Mouse (Mus musculus) heart, postnatal 25 days (tissue): ENCODE results near the gene Anp32a. TPM values are rescaled to one million over a fixed set of nuclear protein-coding genes. Genes with fewer than 3 reads are reported as not detected.

ENCODE experiments used
- DNase-seq: peaks from one replicate; pipeline ENCODE4 v3.0.0; 2022; ENCODE audit warnings: low spot score
- intact Hi-C: fragments of 180-260 bp; cut with DNase I; formaldehyde crosslinking; loops from one replicate; pipeline ENCODE4 v1.15.1; 2025
- total RNA-seq, 2 experiments: library from RNA; stranded (reverse); gene quantifications; 2 replicates each; pipeline ENCODE4 v1.2.3; 2021

The Anp32a gene
- total RNA-seq, 2 experiments from 2014 or later = 186 to 202 TPM

DNA sequence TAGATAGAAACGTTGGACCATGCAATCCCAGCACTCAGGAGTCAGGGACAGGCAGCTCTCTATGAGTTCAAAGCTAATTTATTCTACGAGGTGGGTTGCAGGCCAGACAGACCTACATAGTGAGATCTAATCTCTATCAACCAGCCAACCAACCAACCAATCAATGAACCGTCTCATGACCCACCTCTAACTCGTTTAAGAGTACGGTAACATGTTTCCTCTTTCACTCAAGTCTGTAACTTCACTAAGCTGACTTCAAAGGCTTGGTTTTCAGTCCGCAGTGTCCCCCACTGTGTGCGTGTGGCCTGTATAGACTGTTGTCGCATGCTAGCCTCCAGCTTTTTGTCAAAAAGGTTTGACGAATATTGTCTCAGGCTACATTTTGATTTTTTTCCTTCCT is 48.6 kb downstream of the Anp32a start:
- intact Hi-C loops = no loop called here
- DNase-seq = no peak

DNA sequence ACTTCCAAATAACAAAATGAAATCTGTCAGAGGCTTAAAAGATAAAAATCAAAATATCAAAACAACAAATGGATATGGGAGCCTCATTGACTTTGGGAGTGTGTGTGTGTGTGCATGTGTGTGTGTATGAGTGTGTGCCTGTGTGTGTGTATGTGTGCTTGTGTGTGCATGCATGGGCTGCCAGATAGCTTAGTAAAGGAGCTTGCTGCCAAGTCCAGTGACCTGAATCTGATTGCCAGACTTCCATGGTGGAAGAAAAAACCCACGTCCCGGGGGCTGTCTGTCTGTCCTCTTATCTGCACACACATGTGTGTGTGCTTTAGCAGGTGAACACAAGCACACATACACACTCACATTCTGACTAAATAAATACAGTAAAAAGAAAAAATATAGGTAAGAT is 52.4 kb downstream of the Anp32a start:
- intact Hi-C loops = no loop called here
- no peak for DNase-seq

DNA sequence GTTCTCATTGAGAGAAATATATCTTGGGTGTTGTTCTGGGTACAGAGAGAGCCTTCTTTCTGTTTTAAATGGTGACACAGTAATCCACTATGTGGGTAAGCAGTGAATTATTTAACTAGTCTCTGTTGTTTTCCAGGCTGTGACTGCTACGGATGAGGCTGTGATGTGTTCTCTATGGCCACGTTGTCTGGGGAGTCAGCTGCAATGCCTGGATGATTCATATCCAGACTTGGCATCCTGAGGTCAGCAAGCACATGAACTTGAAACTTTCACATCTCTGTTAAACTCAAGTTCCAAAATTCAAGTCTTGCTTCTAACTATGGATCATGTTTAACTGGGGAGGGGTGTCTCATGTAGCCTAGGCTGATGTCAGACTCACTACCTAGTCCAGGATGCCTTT is 53.1 kb downstream of the Anp32a start:
- intact Hi-C loops = no loop called here
- no peak for DNase-seq

DNA sequence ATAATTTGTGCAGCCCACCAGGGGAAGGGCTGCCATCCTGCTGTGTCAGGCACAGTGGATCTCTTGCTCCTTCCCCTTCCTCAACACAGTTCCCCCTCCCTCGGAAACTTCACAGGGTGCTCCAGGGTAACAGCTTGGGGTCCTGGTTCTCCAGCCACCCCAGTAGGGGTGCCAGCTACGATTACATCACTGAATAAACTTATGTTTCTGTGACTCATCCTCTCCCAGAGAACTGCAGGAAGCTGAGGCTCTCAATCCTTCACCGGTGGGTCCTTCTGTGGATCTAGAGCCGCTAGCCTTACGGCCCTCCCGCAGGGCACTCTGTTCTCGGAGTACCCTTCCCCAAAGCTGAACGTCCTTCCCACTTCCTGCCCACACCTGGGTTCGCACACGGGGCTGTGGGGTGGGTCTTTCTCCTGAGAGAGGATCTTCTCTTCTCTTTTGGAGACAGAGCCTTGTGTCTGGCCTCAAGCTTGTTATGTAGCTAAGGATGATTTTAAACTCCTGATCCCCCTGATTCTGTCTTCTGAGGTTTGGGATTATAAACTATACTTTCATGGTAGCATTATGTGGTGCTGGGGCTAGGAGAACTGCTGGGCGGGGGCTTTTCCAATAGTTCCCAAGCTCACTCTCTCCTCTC is 59.6 kb downstream of the Anp32a start:
- no peak for DNase-seq
- intact Hi-C loops = no loop called here

- no peak for DNase-seq
- intact Hi-C loops = no loop called here
Observed at GRCm38 (mm10) chr9:62401589-62401988, 60.5 kb downstream of the Anp32a start.

DNA sequence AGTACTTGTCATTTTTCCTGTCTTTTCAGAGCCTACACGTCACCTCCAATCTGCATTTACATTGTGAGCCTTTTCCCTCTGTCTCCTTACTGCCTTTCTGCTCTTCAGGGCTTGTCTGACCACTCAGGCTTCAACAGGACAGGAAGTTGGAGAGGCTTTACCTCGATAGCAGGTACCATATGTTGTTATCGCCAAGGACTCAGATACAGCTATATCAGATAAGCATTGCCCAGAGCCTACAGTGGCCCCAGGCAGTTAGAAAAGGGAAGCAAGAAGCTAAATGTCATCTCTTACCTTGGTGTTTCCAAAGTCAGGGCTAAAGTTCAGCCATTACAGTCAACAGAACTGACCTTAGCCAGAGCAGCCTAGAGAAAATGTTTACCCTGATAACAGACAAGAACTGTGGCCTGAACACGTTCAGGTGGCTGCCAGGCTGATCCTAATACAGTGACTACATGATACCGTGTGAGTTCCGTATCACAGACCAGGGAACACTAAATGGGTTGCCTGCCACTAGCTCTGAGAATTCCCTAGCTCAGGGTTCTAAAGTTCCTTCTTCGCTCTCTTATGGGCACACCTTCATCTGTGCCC is 65.4 kb downstream of the Anp32a start:
- intact Hi-C loops = no loop called here
- no peak for DNase-seq

GRCm38 (mm10) chr9:62407357-62408146 is 66.5 kb downstream of the Anp32a start:
- intact Hi-C loops = no loop called here
- no peak for DNase-seq

DNA sequence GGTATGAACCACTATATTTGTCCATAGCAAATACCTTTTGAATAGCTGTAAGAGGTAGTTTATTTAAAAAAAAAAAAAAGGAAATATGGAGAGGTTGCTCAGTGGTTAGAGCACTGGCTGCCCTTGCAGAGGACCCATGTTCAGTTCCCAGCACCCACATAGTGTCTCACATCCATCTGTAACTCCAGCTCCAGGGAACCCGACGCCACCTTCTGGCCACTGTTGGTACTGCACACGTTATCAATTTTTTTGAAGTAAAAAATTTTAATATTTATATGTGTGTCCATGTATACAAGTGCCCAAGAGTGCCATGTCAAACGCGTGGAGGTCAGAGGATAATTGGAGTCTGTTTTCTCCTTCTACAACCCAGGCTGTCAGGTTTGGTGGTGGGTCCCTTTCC is 77.6 kb downstream of the Anp32a start:
- DNase-seq = no peak
- intact Hi-C loops = loop anchor here (5.0 kb wide), 1 partner anchor 34 kb away; no protein-coding TSS in a partner anchor

DNA sequence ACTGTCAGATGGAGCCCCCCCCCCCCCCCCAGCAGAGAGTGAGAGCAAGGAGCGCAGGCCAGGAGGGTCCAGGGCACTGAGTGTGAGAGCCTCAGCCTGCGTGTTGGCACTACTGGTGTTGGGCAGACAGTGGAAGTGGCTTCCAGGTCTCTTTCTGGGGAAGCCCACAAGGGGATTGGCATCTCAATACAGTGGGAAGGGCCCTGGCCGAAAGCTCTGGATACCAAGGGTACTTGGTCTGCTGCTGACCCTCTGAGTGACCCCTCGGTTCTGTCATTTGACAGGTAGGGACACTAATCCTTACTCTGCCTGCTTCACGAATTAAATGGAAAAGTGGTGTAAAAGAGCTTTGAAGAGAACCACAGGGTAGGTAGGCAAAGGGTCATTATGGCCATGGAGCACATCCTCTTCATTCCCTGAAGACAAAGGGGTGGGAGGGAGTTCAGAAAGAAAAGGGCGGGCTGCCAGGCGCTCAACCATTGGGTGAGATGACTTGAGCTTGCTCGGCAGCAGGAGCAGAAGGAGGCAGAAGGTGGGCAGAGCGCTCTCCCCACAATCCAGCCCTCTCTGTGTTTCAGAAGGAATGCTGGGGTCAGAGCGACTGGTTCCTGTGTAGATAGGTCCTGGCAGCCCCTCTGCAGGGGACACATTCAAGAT is 79.3 kb downstream of the Anp32a start:
- intact Hi-C loops = loop anchor here (2.0 kb wide), 1 partner anchor 132 kb away; no protein-coding TSS in a partner anchor
- DNase-seq = peak; percentile 53

- intact Hi-C loops = loop anchor here (2.0 kb wide), 1 partner anchor 132 kb away; no protein-coding TSS in a partner anchor
Observed at GRCm38 (mm10) chr9:62421027-62421426, 79.9 kb downstream of the Anp32a start.

GRCm38 (mm10) chr9:62421911-62422310 is 80.8 kb downstream of the Anp32a start:
- DNase-seq = no peak
- intact Hi-C loops = loop anchor here (2.0 kb wide), 1 partner anchor 131 kb away; no protein-coding TSS in a partner anchor

More at GRCm38 (mm10) chr9:62421027-62421426, 79.9 kb downstream of the Anp32a start:
- DNase-seq = peak; percentile 90

DNA sequence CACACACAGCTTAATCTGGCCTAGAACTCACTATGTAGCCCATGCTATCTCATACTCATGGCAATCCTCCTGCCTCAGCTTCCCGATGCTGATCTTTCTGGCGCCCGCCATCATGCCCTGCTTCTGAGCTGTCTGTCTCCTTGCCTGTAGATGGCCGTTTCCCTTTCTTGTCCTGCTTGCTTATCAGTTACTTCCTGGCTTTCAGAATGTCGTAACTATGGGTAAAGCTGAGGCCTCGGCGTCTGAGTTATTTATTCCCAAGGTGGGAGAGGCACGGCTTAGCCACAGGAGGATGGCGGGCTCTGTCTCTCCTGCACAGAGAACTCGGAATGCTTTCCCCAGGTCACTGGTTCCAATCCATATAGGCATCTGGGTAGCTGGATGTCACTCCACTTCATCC is 81.8 kb downstream of the Anp32a start:
- DNase-seq = no peak
- intact Hi-C loops = no loop called here

GRCm38 (mm10) chr9:62423871-62424270 is 82.8 kb downstream of the Anp32a start:
- DNase-seq = no peak
- intact Hi-C loops = no loop called here

DNA sequence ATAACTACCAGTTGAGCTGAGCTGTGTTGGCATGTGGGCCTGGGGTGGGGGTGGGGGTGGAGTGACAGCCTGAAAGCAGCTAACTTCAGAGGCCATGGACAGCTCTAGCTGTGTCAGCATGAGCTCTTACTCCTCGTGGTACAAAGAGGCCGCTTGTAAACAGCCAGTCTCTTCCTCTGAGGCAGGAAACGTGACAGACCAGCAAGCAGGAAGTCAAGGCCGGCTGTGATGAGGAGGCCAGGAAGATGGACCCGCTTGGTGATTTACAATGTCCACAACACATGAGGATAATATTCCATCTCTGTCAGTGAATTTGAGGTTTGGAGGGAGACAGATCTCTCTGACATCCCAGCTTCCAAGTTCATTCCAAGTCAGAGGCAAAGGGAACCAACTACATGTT is 84.2 kb downstream of the Anp32a start:
- no peak for DNase-seq
- intact Hi-C loops = loop anchor here (5.0 kb wide), 1 partner anchor 37 kb away; no protein-coding TSS in a partner anchor

DNA sequence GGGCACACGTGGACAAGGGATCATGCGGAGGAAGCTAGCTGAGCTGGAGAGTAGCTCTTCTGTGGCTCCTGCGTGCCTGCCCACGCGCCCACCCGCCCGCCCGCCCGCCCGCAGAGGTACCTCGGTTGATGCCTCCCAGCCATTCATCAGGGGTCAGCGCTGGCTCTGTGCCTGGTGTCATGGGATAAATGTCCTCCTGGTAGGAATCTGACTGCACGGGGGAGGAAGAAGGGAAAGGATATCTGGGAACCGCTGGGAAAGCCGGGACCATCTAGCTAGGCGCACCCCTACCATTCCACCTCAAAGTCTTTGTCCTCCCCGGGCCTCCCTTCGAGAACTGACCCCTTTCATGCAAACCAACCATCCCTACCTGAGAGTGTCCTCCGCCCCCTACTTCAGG is 84.9 kb downstream of the Anp32a start:
- intact Hi-C loops = loop anchor here (5.0 kb wide), 1 partner anchor 36 kb away; no protein-coding TSS in a partner anchor
- no peak for DNase-seq

DNA sequence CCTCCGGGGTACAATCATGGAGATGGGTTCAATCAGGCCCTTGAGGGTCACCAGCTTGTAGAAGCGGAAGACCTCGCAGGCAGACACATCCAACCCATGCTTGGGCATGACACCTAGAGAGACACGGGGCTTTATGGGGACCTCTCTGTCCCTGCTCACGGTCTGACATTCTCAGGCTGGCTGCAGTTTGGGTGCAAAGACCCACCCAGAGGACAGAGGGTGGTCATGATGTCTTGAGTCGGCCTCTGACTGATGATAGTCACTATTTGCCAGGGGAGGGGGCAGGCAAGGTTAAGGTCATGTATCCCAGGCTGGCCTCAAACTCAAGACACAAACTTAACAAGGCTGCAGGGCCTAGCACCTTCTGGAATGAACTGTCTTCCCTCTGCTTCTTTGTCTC is 85.4 kb downstream of the Anp32a start:
- intact Hi-C loops = loop anchor here (5.0 kb wide), 1 partner anchor 36 kb away; no protein-coding TSS in a partner anchor
- DNase-seq = no peak

GRCm38 (mm10) chr9:62427010-62427409 is 85.9 kb downstream of the Anp32a start:
- DNase-seq = no peak
- intact Hi-C loops = loop anchor here (5.0 kb wide), 1 partner anchor 35 kb away; no protein-coding TSS in a partner anchor
